Mouse (Mus musculus): ENCODE measurements around the gene Sars. TPM values are rescaled to one million over a fixed set of nuclear protein-coding genes. Genes with fewer than 3 reads are reported as not detected.
A peak's percentile ranks its signal among the peaks of the same experiment; 100 is the strongest.

The Sars gene
- polyA plus RNA-seq, 1 experiment from 2014 or later: 124 TPM

- ATAC-seq (ENCODE audit: insufficient read depth, low FRiP score, low read depth): no peak
- Histone ChIP-seq H3K4me3 (replicated peaks) (no peak overlapping the region), H3K9me3 (no peaks in the 10 kb centered on the region), H3K27ac (no peak overlapping the region), H3K4me2 (no peak overlapping the region), H3K9ac (no peak overlapping the region), H3K27me3 (replicated peaks) (no peaks in the 10 kb centered on the region), H3K4me1 (peaks cover 19% of the 10 kb centered on the region), H3K36me3 (peaks cover 12% of the 10 kb centered on the region)
- WGBS: 88% methylated on average over 8 of the region's 8 CpGs
Observed at GRCm38 (mm10) chr3:108408517-108409008, 36.4 kb downstream of the Sars start.

- ATAC-seq (ENCODE audit: insufficient read depth, low FRiP score, low read depth): no peak
- H3K27ac ChIP-seq: no peak overlapping the region
- no peaks in the 10 kb centered on the region for H3K36me3 ChIP-seq
- peak overlapping the region; percentile 6; the same call in 1 of the 2 replicates for H3K9ac ChIP-seq
- H3K4me2 ChIP-seq: no peak overlapping the region
- peaks cover 14% of the 10 kb centered on the region for H3K4me1 ChIP-seq
- 88% methylated on average over 24 of the region's 24 CpGs for WGBS
- H3K9me3 ChIP-seq: no peaks in the 10 kb centered on the region
- H3K4me3 ChIP-seq (replicated peaks): no peak overlapping the region
- H3K27me3 ChIP-seq (replicated peaks): no peaks in the 10 kb centered on the region
Observed at GRCm38 (mm10) chr3:108406306-108406885, 38.6 kb downstream of the Sars start.

- ATAC-seq (ENCODE audit: insufficient read depth, low FRiP score, low read depth): no peak
- no peaks in the 10 kb centered on the region for H3K36me3 ChIP-seq
- no peak overlapping the region for H3K4me2 ChIP-seq
- H3K9me3 ChIP-seq: no peaks in the 10 kb centered on the region
- H3K9ac ChIP-seq: no peak overlapping the region
- H3K4me3 ChIP-seq (replicated peaks): no peak overlapping the region
- H3K27ac ChIP-seq: no peak overlapping the region
- peaks cover 8% of the 10 kb centered on the region for H3K4me1 ChIP-seq
- H3K27me3 ChIP-seq (replicated peaks): no peaks in the 10 kb centered on the region
- WGBS: 52% methylated on average over 14 of the region's 14 CpGs
Observed at GRCm38 (mm10) chr3:108405536-108406305, 39.3 kb downstream of the Sars start.

GRCm38 (mm10) chr3:108402528-108402920, 42.5 kb downstream of the Sars start:
- no peak overlapping the region for H3K4me3 ChIP-seq (replicated peaks)
- H3K4me2 ChIP-seq: no peak overlapping the region
- H3K27me3 ChIP-seq (replicated peaks): no peaks in the 10 kb centered on the region
- H3K4me1 ChIP-seq: 0 out of 2 replicates have a peak, but pooled peaks cover 3% of the 10 kb centered on the region
- peaks cover 8% of the 10 kb centered on the region; the same call in 1 of the 2 replicates for H3K36me3 ChIP-seq
- ATAC-seq (ENCODE audit: insufficient read depth, low FRiP score, low read depth): no peak
- WGBS: 89% methylated on average over 15 of the region's 15 CpGs
- no peaks in the 10 kb centered on the region for H3K9me3 ChIP-seq
- peak overlapping the region; percentile 48 for H3K27ac ChIP-seq
- no peak overlapping the region for H3K9ac ChIP-seq

- H3K4me3 ChIP-seq (replicated peaks): no peak overlapping the region
- H3K4me1 ChIP-seq: 0 out of 2 replicates have a peak, but pooled peaks cover 3% of the 10 kb centered on the region
- peak overlapping the region; percentile 48 for H3K27ac ChIP-seq
- no peak overlapping the region for H3K9ac ChIP-seq
- H3K27me3 ChIP-seq (replicated peaks): no peaks in the 10 kb centered on the region
- ATAC-seq (ENCODE audit: insufficient read depth, low FRiP score, low read depth): peak; percentile 91
- H3K9me3 ChIP-seq: no peaks in the 10 kb centered on the region
- peaks cover 8% of the 10 kb centered on the region; the same call in 1 of the 2 replicates for H3K36me3 ChIP-seq
- peak overlapping the region; percentile 30 for H3K4me2 ChIP-seq
- WGBS: 27% methylated on average over 22 of the region's 22 CpGs
Observed at GRCm38 (mm10) chr3:108401692-108402527, 43.1 kb downstream of the Sars start.

GRCm38 (mm10) chr3:108400442-108400841, 44.6 kb downstream of the Sars start:
- H3K4me2 ChIP-seq: no peak overlapping the region
- 0 out of 2 replicates have a peak, but pooled peaks cover 3% of the 10 kb centered on the region for H3K4me1 ChIP-seq
- H3K36me3 ChIP-seq: peaks cover 12% of the 10 kb centered on the region; the same call in 1 of the 2 replicates
- WGBS: 73% methylated on average over 5 of the region's 5 CpGs
- no peaks in the 10 kb centered on the region for H3K9me3 ChIP-seq
- no peak overlapping the region for H3K9ac ChIP-seq
- no peak for ATAC-seq (ENCODE audit: insufficient read depth, low FRiP score, low read depth)
- no peak overlapping the region for H3K27ac ChIP-seq
- no peak overlapping the region for H3K4me3 ChIP-seq (replicated peaks)
- H3K27me3 ChIP-seq (replicated peaks): no peaks in the 10 kb centered on the region

GRCm38 (mm10) chr3:108398281-108398680, 46.7 kb downstream of the Sars start:
- Histone ChIP-seq H3K4me2 (no peak overlapping the region), H3K36me3 (peaks cover 12% of the 10 kb centered on the region; the same call in 1 of the 2 replicates), H3K27ac (no peak overlapping the region), H3K4me3 (replicated peaks) (no peak overlapping the region), H3K4me1 (0 out of 2 replicates have a peak, but pooled peaks cover 3% of the 10 kb centered on the region), H3K9ac (no peak overlapping the region), H3K27me3 (replicated peaks) (no peaks in the 10 kb centered on the region), H3K9me3 (no peaks in the 10 kb centered on the region)
- ATAC-seq (ENCODE audit: insufficient read depth, low FRiP score, low read depth): no peak
- 89% methylated on average over 9 of the region's 9 CpGs for WGBS

GRCm38 (mm10) chr3:108392793-108393192, 52.2 kb downstream of the Sars start:
- no peak overlapping the region for H3K9ac ChIP-seq
- no peak for ATAC-seq (ENCODE audit: insufficient read depth, low FRiP score, low read depth)
- H3K27me3 ChIP-seq (replicated peaks): no peaks in the 10 kb centered on the region
- H3K4me3 ChIP-seq (replicated peaks): no peak overlapping the region
- H3K36me3 ChIP-seq: 0 out of 2 replicates have a peak, but pooled peaks cover 4% of the 10 kb centered on the region
- H3K4me1 ChIP-seq: 0 out of 2 replicates have a peak, but pooled peaks cover 7% of the 10 kb centered on the region
- WGBS: 49% methylated on average over 15 of the region's 15 CpGs
- H3K27ac ChIP-seq: no peak overlapping the region
- no peaks in the 10 kb centered on the region for H3K9me3 ChIP-seq
- H3K4me2 ChIP-seq: no peak overlapping the region

GRCm38 (mm10) chr3:108392299-108392698, 52.7 kb downstream of the Sars start:
- Histone ChIP-seq H3K9me3 (no peaks in the 10 kb centered on the region), H3K4me3 (replicated peaks) (no peak overlapping the region), H3K4me1 (0 out of 2 replicates have a peak, but pooled peaks cover 7% of the 10 kb centered on the region), H3K9ac (no peak overlapping the region), H3K36me3 (0 out of 2 replicates have a peak, but pooled peaks cover 4% of the 10 kb centered on the region), H3K4me2 (peak overlapping the region; percentile 29), H3K27ac (no peak overlapping the region), H3K27me3 (replicated peaks) (no peaks in the 10 kb centered on the region)
- ATAC-seq (ENCODE audit: insufficient read depth, low FRiP score, low read depth): no peak
- 13% methylated on average over 10 of the region's 10 CpGs for WGBS

GRCm38 (mm10) chr3:108389111-108389545, 55.9 kb downstream of the Sars start:
- H3K27me3 ChIP-seq (replicated peaks): no peaks in the 10 kb centered on the region
- H3K4me2 ChIP-seq: peak overlapping the region; percentile 37; the same call in 1 of the 2 replicates
- H3K36me3 ChIP-seq: peaks cover 3% of the 10 kb centered on the region; the same call in 1 of the 2 replicates
- H3K4me1 ChIP-seq: peaks cover 19% of the 10 kb centered on the region; the same call in 1 of the 2 replicates
- H3K4me3 ChIP-seq (replicated peaks): no peak overlapping the region
- no peaks in the 10 kb centered on the region for H3K9me3 ChIP-seq
- peak; percentile 75 for ATAC-seq (ENCODE audit: insufficient read depth, low FRiP score, low read depth)
- H3K9ac ChIP-seq: no peak overlapping the region
- WGBS: 3% methylated on average over 5 of the region's 5 CpGs
- peak overlapping the region; percentile 26; the same call in 1 of the 2 replicates for H3K27ac ChIP-seq

GRCm38 (mm10) chr3:108386186-108386585, 58.8 kb downstream of the Sars start:
- Histone ChIP-seq H3K4me1 (peaks cover 27% of the 10 kb centered on the region), H3K27ac (no peak overlapping the region), H3K36me3 (peaks cover 3% of the 10 kb centered on the region; the same call in 1 of the 2 replicates), H3K4me3 (replicated peaks) (no peak overlapping the region), H3K27me3 (replicated peaks) (no peaks in the 10 kb centered on the region), H3K9ac (no peak overlapping the region), H3K4me2 (no peak overlapping the region), H3K9me3 (no peaks in the 10 kb centered on the region)
- ATAC-seq (ENCODE audit: insufficient read depth, low FRiP score, low read depth): no peak
- 78% methylated on average over 10 of the region's 10 CpGs for WGBS

Data from stomach, embryonic 15.5 days (tissue).